Mouse (Mus musculus): ENCODE results near the gene Cdx4. TPM values are rescaled to one million over a fixed set of nuclear protein-coding genes. Genes with fewer than 3 reads are reported as not detected.

Cdx4 gene
- not detected in 2 replicates for polyA plus RNA-seq (2012; rRNA removed)

- Histone ChIP-seq H3K4me3 (ENCODE audit: extremely low read depth, insufficient read depth, insufficient read length) (no peak within 1 kb of the TSS), H3K36me3 (ENCODE audit: control insufficient read depth, insufficient read depth, low read length) (no peaks in the 10 kb centered on the region), H3K27me3 (ENCODE audit: control insufficient read depth, insufficient read depth, low read length) (no peaks in the 10 kb centered on the region), H3K4me1 (ENCODE audit: control insufficient read depth, insufficient read depth, insufficient read length) (no peaks in the 10 kb centered on the region), H3K27ac (ENCODE audit: insufficient read depth, low read length) (no peak within 1 kb of the TSS)
- 27% methylated on average over 13 of the region's 13 CpGs for WGBS
- no peak for DNase-seq (ENCODE audit: low read depth in 1 of 2, low spot score in 2 of 2)
- TF ChIP-seq CTCF (IDR thresholded peaks at IDR 0.05; ENCODE audit: extremely low read depth, insufficient read depth, insufficient read length, insufficient replicate concordance) (no peak), POLR2A (IDR thresholded peaks at IDR 0.05; ENCODE audit: low read depth, low read length) (no peak)
Measured at GRCm38 (mm10) chrX:103321146-103321545, at the start of gene Cdx4. TSS of gene Cdx4 (plus strand) at chrX:103321398.

GRCm38 (mm10) chrX:103274325-103274724 lies 46.9 kb upstream of the Cdx4 start:
- no peak for TF ChIP-seq POLR2A (IDR thresholded peaks at IDR 0.05; ENCODE audit: low read depth, low read length)
- TF ChIP-seq CTCF (IDR thresholded peaks at IDR 0.05; ENCODE audit: extremely low read depth, insufficient read depth, insufficient read length, insufficient replicate concordance): no peak
- 86% methylated on average over 4 of the region's 5 CpGs for WGBS
- Histone ChIP-seq H3K27me3 (ENCODE audit: control insufficient read depth, insufficient read depth, low read length) (no peaks in the 10 kb centered on the region), H3K36me3 (ENCODE audit: control insufficient read depth, insufficient read depth, low read length) (no peaks in the 10 kb centered on the region), H3K4me1 (ENCODE audit: control insufficient read depth, insufficient read depth, insufficient read length) (no peaks in the 10 kb centered on the region), H3K27ac (ENCODE audit: insufficient read depth, low read length) (no peak overlapping the region), H3K4me3 (ENCODE audit: extremely low read depth, insufficient read depth, insufficient read length) (no peak overlapping the region)
- no peak for DNase-seq (ENCODE audit: low read depth in 1 of 2, low spot score in 2 of 2)

GRCm38 (mm10) chrX:103286899-103287722 lies 34.1 kb upstream of the Cdx4 start:
- TF ChIP-seq CTCF (IDR thresholded peaks at IDR 0.05; ENCODE audit: extremely low read depth, insufficient read depth, insufficient read length, insufficient replicate concordance): no peak
- TF ChIP-seq POLR2A (IDR thresholded peaks at IDR 0.05; ENCODE audit: low read depth, low read length): no peak
- no peaks in the 10 kb centered on the region; the same call in 1 of the 2 replicates for H3K4me1 ChIP-seq (ENCODE audit: control insufficient read depth, insufficient read depth, insufficient read length)
- DNase-seq (ENCODE audit: low read depth in 1 of 2, low spot score in 2 of 2): no peak
- H3K27me3 ChIP-seq (ENCODE audit: control insufficient read depth, insufficient read depth, low read length): no peaks in the 10 kb centered on the region
- no peak overlapping the region for H3K27ac ChIP-seq (ENCODE audit: insufficient read depth, low read length)
- no peaks in the 10 kb centered on the region for H3K36me3 ChIP-seq (ENCODE audit: control insufficient read depth, insufficient read depth, low read length)
- WGBS: 73% methylated on average over 4 of the region's 4 CpGs
- H3K4me3 ChIP-seq (ENCODE audit: extremely low read depth, insufficient read depth, insufficient read length): no peak overlapping the region

- Histone ChIP-seq H3K4me3 (ENCODE audit: extremely low read depth, insufficient read depth, insufficient read length) (no peak overlapping the region), H3K36me3 (ENCODE audit: control insufficient read depth, insufficient read depth, low read length) (no peaks in the 10 kb centered on the region), H3K27ac (ENCODE audit: insufficient read depth, low read length) (no peak overlapping the region), H3K4me1 (ENCODE audit: control insufficient read depth, insufficient read depth, insufficient read length) (no peaks in the 10 kb centered on the region; the same call in 1 of the 2 replicates), H3K27me3 (ENCODE audit: control insufficient read depth, insufficient read depth, low read length) (no peaks in the 10 kb centered on the region)
- DNase-seq (ENCODE audit: low read depth in 1 of 2, low spot score in 2 of 2): no peak
- TF ChIP-seq POLR2A (IDR thresholded peaks at IDR 0.05; ENCODE audit: low read depth, low read length) (no peak), CTCF (IDR thresholded peaks at IDR 0.05; ENCODE audit: extremely low read depth, insufficient read depth, insufficient read length, insufficient replicate concordance) (no peak)
- WGBS: 19% methylated on average over 10 of the region's 10 CpGs
Measured at GRCm38 (mm10) chrX:103287846-103288377, 33.3 kb upstream of the Cdx4 start.

- Histone ChIP-seq H3K4me3 (ENCODE audit: extremely low read depth, insufficient read depth, insufficient read length) (no peak overlapping the region), H3K4me1 (ENCODE audit: control insufficient read depth, insufficient read depth, insufficient read length) (no peaks in the 10 kb centered on the region; the same call in 1 of the 2 replicates), H3K27me3 (ENCODE audit: control insufficient read depth, insufficient read depth, low read length) (no peaks in the 10 kb centered on the region), H3K27ac (ENCODE audit: insufficient read depth, low read length) (no peak overlapping the region), H3K36me3 (ENCODE audit: control insufficient read depth, insufficient read depth, low read length) (no peaks in the 10 kb centered on the region)
- 34% methylated on average over 25 of the region's 25 CpGs for WGBS
- DNase-seq (ENCODE audit: low read depth in 1 of 2, low spot score in 2 of 2): no peak
- TF ChIP-seq CTCF (IDR thresholded peaks at IDR 0.05; ENCODE audit: extremely low read depth, insufficient read depth, insufficient read length, insufficient replicate concordance) (no peak), POLR2A (IDR thresholded peaks at IDR 0.05; ENCODE audit: low read depth, low read length) (no peak)
Measured at GRCm38 (mm10) chrX:103288485-103289330, 32.5 kb upstream of the Cdx4 start.

GRCm38 (mm10) chrX:103298937-103299336 lies 22.3 kb upstream of the Cdx4 start:
- Histone ChIP-seq H3K27ac (ENCODE audit: insufficient read depth, low read length) (no peak overlapping the region), H3K36me3 (ENCODE audit: control insufficient read depth, insufficient read depth, low read length) (no peaks in the 10 kb centered on the region), H3K4me1 (ENCODE audit: control insufficient read depth, insufficient read depth, insufficient read length) (no peaks in the 10 kb centered on the region), H3K27me3 (ENCODE audit: control insufficient read depth, insufficient read depth, low read length) (no peaks in the 10 kb centered on the region), H3K4me3 (ENCODE audit: extremely low read depth, insufficient read depth, insufficient read length) (no peak overlapping the region)
- no peak for DNase-seq (ENCODE audit: low read depth in 1 of 2, low spot score in 2 of 2)
- 27% methylated on average over 4 of the region's 4 CpGs for WGBS
- TF ChIP-seq CTCF (IDR thresholded peaks at IDR 0.05; ENCODE audit: extremely low read depth, insufficient read depth, insufficient read length, insufficient replicate concordance) (no peak), POLR2A (IDR thresholded peaks at IDR 0.05; ENCODE audit: low read depth, low read length) (no peak)

Data from spleen, adult 2 months (tissue).